29 mouse cellular contexts compared by ENCODE assay signal in genomic region chr13:94940104-94940503, GRCm38 (mm10). TPM values are rescaled to one million over a fixed set of nuclear protein-coding genes. Genes with fewer than 3 reads are reported as not detected.
DNase-seq lines count a peak whose midpoint lies in the region; ATAC-seq and TF ChIP-seq lines count a peak whose summit lies in the region.
"Had no signal": no experiment of that assay in that cellular context is flagged by ENCODE, and none has a peak within 500 bp of the region (broad histone marks: within the 10 kb centered on the region; RNA-seq: fewer than 3 reads in every experiment).

No protein-coding gene starts in this region.

- no peak for TF ChIP-seq POLR2A in myocyte (IDR thresholded peaks at IDR 0.05; ENCODE audit: insufficient read length, low read depth)

- H3K9me3 ChIP-seq in midbrain, postnatal 0 days (ENCODE audit: low read length), result no peaks in the 10 kb centered on the region
- no peaks in the 10 kb centered on the region for H3K9me3 ChIP-seq in midbrain, embryonic 10.5 days (replicated peaks)
- H3K9me3 ChIP-seq: embryonic facial prominence, embryonic 10.5 days; embryonic facial prominence, embryonic 15.5 days; forebrain, embryonic 12.5 days; hindbrain, embryonic 10.5 days; intestine, embryonic 15.5 days; liver, embryonic 12.5 days; midbrain, embryonic 15.5 days; stomach, embryonic 15.5 days had no signal

- no peaks in the 10 kb centered on the region for H3K4me1 ChIP-seq in midbrain, postnatal 0 days (ENCODE audit: insufficient read depth, low read length)
- no peaks in the 10 kb centered on the region for H3K4me1 ChIP-seq in midbrain, embryonic 10.5 days
- H3K4me1 ChIP-seq: embryonic facial prominence, embryonic 10.5 days; embryonic facial prominence, embryonic 15.5 days; forebrain, embryonic 12.5 days; hindbrain, embryonic 10.5 days; intestine, embryonic 15.5 days; liver, embryonic 12.5 days; midbrain, embryonic 15.5 days; stomach, embryonic 15.5 days had no signal

- peaks cover 12% of the 10 kb centered on the region for H3K27me3 ChIP-seq in midbrain, postnatal 0 days (ENCODE audit: insufficient read depth, low read length)
- H3K27me3 ChIP-seq in midbrain, embryonic 10.5 days (ENCODE audit: low read depth, poor library complexity, severe bottlenecking), result peaks cover 54% of the 10 kb centered on the region
- H3K27me3 ChIP-seq in myocyte (ENCODE audit: control insufficient read depth, insufficient read depth, insufficient read length), result peaks cover 30% of the 10 kb centered on the region
- H3K27me3 ChIP-seq: embryonic facial prominence, embryonic 15.5 days had no signal

- H3K4me3 ChIP-seq in midbrain, postnatal 0 days (ENCODE audit: low read depth, low read length), result no peak overlapping the region
- H3K4me3 ChIP-seq in midbrain, embryonic 10.5 days, result no peak overlapping the region
- H3K4me3 ChIP-seq in myocyte, result no peak overlapping the region
- H3K4me3 ChIP-seq: embryonic facial prominence, embryonic 10.5 days; embryonic facial prominence, embryonic 15.5 days; forebrain, embryonic 12.5 days; hindbrain, embryonic 10.5 days; intestine, embryonic 15.5 days; layer of hippocampus, adult 2 months; left cerebral cortex, adult 2 months; liver, embryonic 12.5 days; midbrain, embryonic 15.5 days; stomach, embryonic 15.5 days had no signal

- DNase-seq in adrenal gland, adult 2 months, result peak; percentile 25
- no peak for DNase-seq in adrenal gland, adult 18-20 months (ENCODE audit: low spot score in 2 of 2)
- peak; percentile 12 to 16 for DNase-seq in heart, adult 18-20 months
- DNase-seq in heart, adult 9 months (ENCODE audit: low spot score in 2 of 2), result no peak
- DNase-seq in midbrain, postnatal 0 days (ENCODE audit: low spot score), result peak; percentile 22
- no peak for DNase-seq in midbrain, embryonic 10.5 days (ENCODE audit: low spot score)
- no peak for DNase-seq in thymus, postnatal 0 days (ENCODE audit: low spot score)
- DNase-seq: cerebellum, adult 11 months; cerebellum, adult 9-10 months; forebrain, postnatal 0 days; heart, postnatal 14 days; kidney, adult 2 months; kidney, postnatal 36 days; liver, postnatal 0 days; lung, postnatal 36 days; right cerebral cortex, postnatal 14 days; thymus, postnatal 25 days had no signal

- H3ac ChIP-seq in myocyte (ENCODE audit: control insufficient read depth, insufficient read length), result no peak overlapping the region

- WGBS in midbrain, postnatal 0 days, result 34% methylated on average over 5 of the region's 5 CpGs
- WGBS in midbrain, embryonic 10.5 days, result 69% methylated on average over 5 of the region's 5 CpGs

- no peaks in the 10 kb centered on the region for H3K79me2 ChIP-seq in myocyte (ENCODE audit: control insufficient read depth, insufficient read depth)

- H3K9ac ChIP-seq in midbrain, postnatal 0 days (replicated peaks; ENCODE audit: low read length, poor library complexity, severe bottlenecking), result no peak overlapping the region
- H3K9ac ChIP-seq: embryonic facial prominence, embryonic 15.5 days; forebrain, embryonic 12.5 days; forebrain, postnatal 0 days; intestine, embryonic 15.5 days; liver, embryonic 12.5 days; liver, postnatal 0 days; midbrain, embryonic 15.5 days; stomach, embryonic 15.5 days had no signal

- no peaks in the 10 kb centered on the region for H3K36me3 ChIP-seq in midbrain, postnatal 0 days (ENCODE audit: insufficient read depth, low read length)
- no peaks in the 10 kb centered on the region for H3K36me3 ChIP-seq in midbrain, embryonic 10.5 days
- no peaks in the 10 kb centered on the region for H3K36me3 ChIP-seq in myocyte (ENCODE audit: control insufficient read depth, insufficient read depth)
- H3K36me3 ChIP-seq: embryonic facial prominence, embryonic 10.5 days; embryonic facial prominence, embryonic 15.5 days; forebrain, embryonic 12.5 days; hindbrain, embryonic 10.5 days; intestine, embryonic 15.5 days; liver, embryonic 12.5 days; midbrain, embryonic 15.5 days; stomach, embryonic 15.5 days had no signal

- no peak for ATAC-seq in midbrain, postnatal 0 days (ENCODE audit: low FRiP score)
- ATAC-seq: forebrain, postnatal 0 days; hindbrain, embryonic 16.5 days; intestine, embryonic 15.5 days; liver, embryonic 12.5 days; liver, postnatal 0 days; midbrain, embryonic 15.5 days had no signal

- no peak overlapping the region for H3K27ac ChIP-seq in midbrain, postnatal 0 days (ENCODE audit: low read depth, low read length)
- no peak overlapping the region for H3K27ac ChIP-seq in midbrain, embryonic 10.5 days (replicated peaks)
- H3K27ac ChIP-seq: embryonic facial prominence, embryonic 10.5 days; embryonic facial prominence, embryonic 15.5 days; forebrain, embryonic 12.5 days; hindbrain, embryonic 10.5 days; intestine, embryonic 15.5 days; layer of hippocampus, adult 2 months; left cerebral cortex, adult 2 months; liver, embryonic 12.5 days; midbrain, embryonic 15.5 days; stomach, embryonic 15.5 days had no signal

- no peak for TF ChIP-seq CTCF in midbrain, postnatal 0 days (IDR thresholded peaks at IDR 0.05)

- no peak overlapping the region for H3K4me2 ChIP-seq in midbrain, postnatal 0 days (ENCODE audit: low read depth, low read length, poor library complexity, severe bottlenecking)
- peak overlapping the region; percentile 74 for H3K4me2 ChIP-seq in myocyte (ENCODE audit: low read depth)
- H3K4me2 ChIP-seq: embryonic facial prominence, embryonic 15.5 days; forebrain, embryonic 12.5 days; intestine, embryonic 15.5 days; liver, embryonic 12.5 days; midbrain, embryonic 15.5 days; stomach, embryonic 15.5 days had no signal

TF ChIP-seq in myocyte, 11 proteins besides CTCF, POLR2A, EP300 and RAD21:
- TF ChIP-seq MYOG (IDR thresholded peaks at IDR 0.05; ENCODE audit: control insufficient read depth in 1 of 3, insufficient read depth in 1 of 3, insufficient read length in 2 of 3, low read depth in 2 of 3) (no peak), USF1 (IDR thresholded peaks at IDR 0.05; ENCODE audit: low read depth) (no peak), POLR2AphosphoS2 (IDR thresholded peaks at IDR 0.05; ENCODE audit: insufficient read length, low read depth) (no peak), TCF12 (IDR thresholded peaks at IDR 0.05; ENCODE audit: insufficient read depth, poor library complexity, severe bottlenecking) (no peak), SRF (IDR thresholded peaks at IDR 0.05; ENCODE audit: control insufficient read depth, insufficient read length, low read depth) (no peak), MAX (IDR thresholded peaks at IDR 0.05; ENCODE audit: low read depth) (no peak), REST (IDR thresholded peaks at IDR 0.05; ENCODE audit: insufficient read depth, insufficient read length) (no peak), E2F4 (IDR thresholded peaks at IDR 0.05; ENCODE audit: insufficient read depth) (no peak), MYOD1 (IDR thresholded peaks at IDR 0.05; ENCODE audit: control insufficient read depth in 1 of 3, insufficient read length in 2 of 3, low read depth in 2 of 3) (no peak)

RNA-seq across cellular contexts. Expression of gene Wdr41, which starts 36.0 kb away (rescaled TPM):
- 10 to 100 TPM; 18.3 to 20.2 TPM for total RNA-seq in adrenal gland, adult 2 months (2021)
- polyA plus RNA-seq in adrenal gland, adult 2 months (2012; rRNA removed), result 21.3 and 21.7 TPM in 2 replicates
- 10 to 100 TPM; 16.9 to 18.4 TPM for total RNA-seq in adrenal gland, adult 18-20 months (2021)
- total RNA-seq in heart, adult 18-20 months (2021), result 10 to 100 TPM; 17.7 to 17.9 TPM
- 24.3 and 27.8 TPM in 2 replicates for total RNA-seq in midbrain, postnatal 0 days (2014; rRNA removed)
- polyA plus RNA-seq in midbrain, postnatal 0 days (2015; fragmentation: Nextera tagmentation; extraction: Ambion mirVana), result 25.5 and 26.9 TPM in 2 replicates
- 17.8 and 18.0 TPM in 2 replicates for polyA plus RNA-seq in midbrain, embryonic 10.5 days (2016; fragmentation: Nextera tagmentation; extraction: Ambion mirVana)
- polyA plus RNA-seq in myocyte (2012; fragmentation: generic; extraction: Trizol), result 8.6 TPM
- polyA plus RNA-seq in thymus, postnatal 0 days (2015; fragmentation: Nextera tagmentation; extraction: Ambion mirVana), result 17.1 and 20.5 TPM in 2 replicates

Comparison
In these comparisons a context has a peak if more than half of its experiments do, and no peak if none do; other contexts are left out.
1. DNase-seq: peak in adrenal gland, adult 2 months (single experiment), heart, adult 18-20 months (2 of 2) and midbrain, postnatal 0 days (single experiment); none in adrenal gland, adult 18-20 months (0 of 2), heart, adult 9 months (0 of 2), midbrain, embryonic 10.5 days (single experiment) and thymus, postnatal 0 days (single experiment).